Mouse (Mus musculus) lung, postnatal 36 days (tissue): ENCODE measurements around the gene Ppp1r9b.
A peak's percentile ranks its signal among the peaks of the same experiment; 100 is the strongest.
"Not testable (repeated sequence)": the region's sequence is repeated elsewhere in the genome, so short reads cannot be mapped to it uniquely, and the experiment has no call there.

ENCODE experiments used
- DNase-seq: peaks from one replicate; pipeline ENCODE4 v3.0.0; 2022; ENCODE audit warnings: mixed read lengths

The Ppp1r9b gene

GRCm38 (mm10) chr11:95000128-95000527 lies 9.3 kb downstream of the Ppp1r9b start:
- DNase-seq: no peak

GRCm38 (mm10) chr11:95000548-95000947 lies 9.7 kb downstream of the Ppp1r9b start:
- DNase-seq: peak; percentile 80

GRCm38 (mm10) chr11:95001058-95001457 lies 10.2 kb downstream of the Ppp1r9b start:
- DNase-seq: peak; percentile 86

DNA sequence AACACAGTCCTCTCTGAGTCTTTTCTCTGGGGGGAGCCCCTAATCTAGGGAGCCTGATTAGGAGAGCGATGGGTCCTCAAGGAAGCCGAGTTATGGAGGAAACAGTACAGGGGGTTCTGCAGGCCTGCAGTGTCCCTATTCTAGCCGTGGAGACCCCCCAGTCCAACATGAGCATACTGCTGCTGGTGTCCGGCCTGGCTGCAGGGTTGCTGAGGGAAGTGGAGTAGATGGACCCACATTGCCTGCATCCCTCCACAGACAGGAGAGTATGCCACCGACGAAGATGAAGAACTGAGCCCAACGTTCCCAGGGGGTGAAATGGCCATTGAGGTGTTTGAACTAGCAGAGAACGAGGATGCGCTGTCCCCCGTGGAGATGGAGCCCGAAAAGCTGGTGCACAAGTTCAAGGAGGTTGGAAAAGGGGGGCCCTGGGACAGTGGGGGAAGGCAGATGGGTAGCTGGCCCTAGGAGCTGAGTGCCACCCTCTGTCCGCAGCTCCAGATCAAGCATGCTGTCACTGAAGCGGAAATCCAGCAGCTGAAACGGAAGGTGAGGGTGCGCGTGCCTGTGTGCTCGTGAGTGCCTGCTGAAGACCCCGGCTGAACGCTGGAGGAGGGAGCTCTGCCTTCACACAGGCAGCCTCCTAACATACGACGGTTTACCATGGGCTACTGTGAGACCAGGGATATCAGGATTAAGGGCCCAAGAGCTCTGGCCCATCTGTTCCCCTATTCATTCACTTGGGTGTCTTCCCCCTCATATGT lies 10.9 kb downstream of the Ppp1r9b start:
- no peak for DNase-seq

DNA sequence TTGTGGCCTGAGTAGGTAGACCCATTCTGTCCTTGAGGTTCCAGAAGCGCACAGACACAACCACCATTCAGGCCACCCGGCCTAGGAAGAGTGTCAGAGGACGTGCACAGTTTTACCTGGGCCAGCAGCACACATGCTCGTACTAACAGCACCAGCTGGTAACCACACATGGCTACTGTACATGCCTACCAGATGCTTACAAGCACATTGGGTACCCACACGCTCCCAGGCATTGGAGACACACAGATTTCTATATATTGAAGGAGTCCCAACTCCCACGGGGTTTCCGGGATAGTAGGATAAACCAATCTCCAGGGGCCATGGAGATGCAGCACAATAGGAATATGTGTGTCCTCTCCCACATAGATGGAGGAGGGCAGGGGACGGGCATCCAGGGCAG lies 11.9 kb downstream of the Ppp1r9b start:
- no peak for DNase-seq

- DNase-seq: no peak
These were observed 13.5 kb downstream of the Ppp1r9b start for GRCm38 (mm10) chr11:95004136-95004936.

DNA sequence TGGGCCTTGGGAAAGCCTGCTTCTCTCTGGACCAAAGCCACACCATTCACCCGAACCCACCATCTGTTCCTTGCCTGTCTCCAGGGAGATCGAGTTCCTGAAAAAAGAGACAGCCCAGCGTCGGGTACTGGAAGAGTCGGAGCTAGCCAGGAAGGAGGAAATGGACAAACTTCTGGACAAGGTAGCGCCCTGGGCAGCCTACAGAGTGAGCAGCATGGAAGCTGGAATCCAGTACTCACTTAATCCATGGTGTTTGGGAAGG lies 14.0 kb downstream of the Ppp1r9b start:
- no peak for DNase-seq

- no peak for DNase-seq
These were observed 15.2 kb downstream of the Ppp1r9b start for GRCm38 (mm10) chr11:95006038-95006437.

DNA sequence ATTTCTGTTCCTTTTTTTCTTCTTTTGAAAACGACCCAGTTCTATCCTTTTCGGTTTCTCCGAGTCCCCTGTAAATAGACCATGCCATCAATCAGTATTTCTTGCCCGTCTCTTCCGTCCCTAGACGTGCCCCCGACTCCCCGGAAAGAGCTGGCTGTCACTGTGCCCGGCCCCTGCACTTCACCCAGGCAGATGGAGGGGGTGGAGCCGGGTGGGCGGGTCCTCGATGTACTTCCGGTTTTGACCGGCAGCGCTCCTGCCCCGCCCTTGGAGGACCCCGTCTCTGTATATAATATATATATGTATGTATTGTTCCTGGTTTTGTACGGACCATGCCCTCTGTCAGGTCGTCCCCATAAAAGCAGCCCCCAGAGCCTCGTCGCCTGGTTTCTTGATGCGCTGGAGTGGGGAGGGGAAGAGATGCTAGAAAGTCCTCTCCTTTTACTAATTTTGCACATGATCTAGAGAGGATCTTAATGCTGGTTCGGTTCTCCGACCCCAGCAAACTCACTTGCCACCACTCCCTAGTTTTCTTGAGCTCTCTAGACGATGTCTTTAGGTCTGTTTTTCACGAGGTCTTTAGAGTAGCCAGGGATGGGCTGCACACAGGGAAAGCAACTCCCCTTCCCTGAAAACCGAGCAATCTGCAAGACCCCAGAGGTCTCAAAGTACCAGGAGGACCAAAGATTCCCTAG lies 15.8 kb downstream of the Ppp1r9b start:
- DNase-seq: peak; percentile 90

DNA sequence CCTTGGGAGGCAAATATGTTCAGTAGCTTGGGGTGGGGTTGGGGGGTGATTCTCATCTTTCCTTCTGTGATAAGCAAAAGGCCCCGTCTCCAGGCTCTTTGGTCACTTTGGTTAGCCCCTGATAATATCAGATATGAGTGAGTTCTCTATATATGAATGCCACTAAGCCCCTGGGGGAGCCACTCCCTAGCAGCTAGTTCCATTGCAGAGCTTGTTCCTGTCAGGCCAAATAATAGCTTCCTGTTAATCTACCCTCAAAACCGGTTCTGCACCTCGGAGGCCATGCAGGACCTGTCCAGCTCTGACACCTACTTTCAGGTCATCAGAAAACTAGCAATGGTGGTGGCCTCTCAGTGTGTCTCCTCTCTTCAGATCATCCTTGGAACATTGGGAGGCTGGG lies 16.6 kb downstream of the Ppp1r9b start:
- DNase-seq: no peak

GRCm38 (mm10) chr11:95008661-95009628 lies 18.1 kb downstream of the Ppp1r9b start:
- DNase-seq: no peak

DNA sequence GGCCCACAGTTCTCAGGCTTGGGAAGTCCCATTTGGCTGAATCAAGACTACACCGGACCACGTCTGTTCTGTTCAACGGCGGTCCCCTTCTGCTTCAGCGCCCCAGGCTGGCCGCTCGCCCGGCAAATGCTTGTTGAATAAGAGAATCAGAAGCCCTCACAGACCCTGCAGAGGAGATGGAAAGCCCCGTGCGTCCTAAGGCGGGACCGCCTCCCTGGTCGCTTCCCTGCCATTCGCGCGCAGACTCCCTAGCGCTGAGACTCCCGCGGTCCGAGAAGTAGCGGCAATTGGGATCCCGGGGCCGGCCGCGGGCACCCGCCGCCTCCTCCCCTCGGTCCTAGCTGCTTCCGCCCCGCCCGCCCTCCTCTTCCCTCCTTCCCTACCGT lies 18.8 kb downstream of the Ppp1r9b start, which contains the start of gene Samd14:
Gene Samd14, plus strand, starts transcription at position 251 of the 386 bp plus-strand sequence.
- DNase-seq: peak; percentile 47

DNA sequence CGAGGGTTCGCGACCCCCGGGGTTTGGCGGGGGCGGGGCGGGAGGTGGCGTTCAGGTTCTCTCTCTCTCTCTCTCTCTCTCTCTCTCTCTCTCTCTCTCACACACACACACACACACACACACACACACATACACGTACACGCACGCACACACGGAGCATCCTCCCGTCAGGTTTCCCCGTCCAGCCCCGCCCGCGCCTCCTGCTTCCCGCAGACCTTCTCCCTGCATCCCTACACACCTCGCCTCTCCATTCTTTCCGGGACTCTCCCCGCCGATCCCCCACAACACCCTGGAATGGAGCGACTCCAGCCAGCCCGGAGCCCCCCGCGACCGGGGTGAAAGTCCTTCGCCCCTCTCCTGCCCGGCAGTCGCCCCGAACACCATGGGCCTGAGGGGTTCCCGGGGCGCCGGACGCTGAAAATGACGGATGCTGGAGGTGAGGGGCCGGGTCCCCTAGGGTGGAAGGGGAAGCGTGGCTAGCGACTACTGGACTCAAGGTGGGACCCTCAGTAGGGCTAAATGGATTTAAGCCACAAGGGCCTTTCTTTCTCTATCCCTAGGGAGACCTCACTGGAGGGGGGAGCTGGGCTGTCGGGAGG lies 19.4 kb downstream of the Ppp1r9b start:
- no peak for DNase-seq

GRCm38 (mm10) chr11:95010841-95011403 lies 20.1 kb downstream of the Ppp1r9b start:
- DNase-seq: not testable (repeated sequence)

DNA sequence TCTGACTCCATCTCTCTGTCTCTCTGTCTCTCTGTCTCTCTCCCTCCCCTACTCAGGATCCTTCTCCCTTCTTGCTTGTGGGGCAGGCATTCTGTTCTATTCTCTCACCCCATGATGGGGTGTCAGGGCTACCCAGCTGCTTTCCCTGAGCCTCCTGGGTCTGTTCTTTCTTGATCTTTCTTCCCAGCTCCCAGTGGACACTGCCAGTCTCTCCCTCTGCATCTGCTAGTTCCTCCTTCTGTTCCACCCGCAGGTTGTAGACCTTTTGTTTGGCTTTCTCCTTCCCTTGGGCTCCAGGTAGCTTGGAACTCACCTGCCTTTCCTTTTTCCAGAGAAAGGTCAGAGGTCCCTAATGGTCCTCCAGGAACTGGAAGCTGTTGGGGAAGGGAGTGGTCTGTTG lies 20.6 kb downstream of the Ppp1r9b start:
- no peak for DNase-seq

DNA sequence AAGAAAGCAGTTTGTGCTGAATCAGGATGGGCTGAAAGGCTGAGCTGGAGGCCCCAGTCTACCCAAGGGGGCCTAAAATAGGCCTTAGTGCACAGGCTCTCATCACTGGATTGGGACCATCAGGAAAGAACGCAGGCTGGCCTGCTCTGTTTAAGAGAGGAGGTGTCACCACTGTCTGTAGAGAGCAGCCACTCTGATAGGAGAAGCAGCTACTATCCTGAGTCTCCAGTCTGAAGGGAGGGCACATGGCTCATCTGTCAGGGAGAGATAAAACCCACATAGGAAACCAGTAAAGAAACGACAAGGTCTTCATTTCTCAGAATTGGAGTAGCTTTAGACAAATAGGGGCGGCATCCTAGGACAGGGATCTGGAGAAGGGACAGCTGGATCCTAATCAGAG lies 21.2 kb downstream of the Ppp1r9b start:
- no peak for DNase-seq

GRCm38 (mm10) chr11:95012487-95012886 lies 21.7 kb downstream of the Ppp1r9b start:
- DNase-seq: no peak

DNA sequence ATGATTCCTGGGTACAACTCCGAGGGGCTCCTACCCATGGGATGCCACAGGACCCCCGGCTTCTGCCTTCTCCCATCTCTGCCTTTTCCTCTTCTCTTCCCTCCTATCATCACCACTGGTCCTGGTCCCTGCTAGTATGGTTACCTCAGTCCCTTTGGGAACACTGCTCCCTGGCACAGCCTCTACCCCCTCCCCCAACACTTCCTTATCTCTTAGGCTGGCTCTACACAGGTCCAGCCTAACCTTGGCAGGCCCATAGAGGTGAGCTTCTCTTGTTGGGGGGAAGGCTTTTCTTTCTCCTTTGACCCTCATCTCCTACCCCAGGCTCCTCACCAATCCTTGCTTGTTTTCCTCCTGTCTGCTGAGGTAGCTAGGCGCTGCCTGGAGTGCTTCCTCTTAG lies 24.6 kb downstream of the Ppp1r9b start:
- no peak for DNase-seq

DNA sequence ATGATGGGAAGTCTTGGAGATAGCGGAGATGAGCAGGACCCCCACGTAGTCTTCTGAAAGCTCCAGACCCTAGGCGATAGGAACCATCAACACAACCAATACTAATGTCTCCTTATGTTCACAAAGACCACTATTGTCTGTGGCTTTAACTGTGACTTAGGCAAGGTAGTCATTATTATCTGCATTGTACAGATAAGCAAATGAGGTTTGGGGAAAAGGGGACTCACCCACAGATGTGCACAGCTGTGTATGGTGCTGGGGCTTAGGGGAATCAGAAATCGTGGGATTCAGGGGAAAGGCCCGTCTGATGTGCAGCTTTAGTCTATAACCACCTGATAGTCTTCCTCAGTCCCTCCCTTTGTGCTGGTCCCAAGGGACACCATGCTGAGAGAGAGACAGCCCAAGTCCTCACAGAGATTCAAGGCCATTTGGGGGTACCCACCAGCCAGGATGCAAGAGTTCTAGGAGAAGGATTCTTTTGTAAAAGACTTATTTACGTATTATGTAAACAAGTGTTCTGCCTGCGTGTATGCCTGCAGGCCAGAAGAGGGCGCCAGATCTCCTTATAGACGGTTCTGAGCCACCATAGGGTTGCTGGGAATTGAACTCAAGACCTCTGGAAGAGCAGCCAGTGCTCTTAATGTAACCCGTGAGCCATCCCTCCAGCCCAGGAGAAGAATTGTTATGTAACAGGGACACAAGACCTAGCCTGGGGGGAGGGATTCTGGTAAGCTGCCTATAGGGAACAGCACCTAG lies 31.6 kb downstream of the Ppp1r9b start:
- no peak for DNase-seq

GRCm38 (mm10) chr11:95023481-95023880 lies 32.6 kb downstream of the Ppp1r9b start:
- DNase-seq: no peak
